Mouse (Mus musculus): ENCODE results near the gene Krtap19-4.

DNA sequence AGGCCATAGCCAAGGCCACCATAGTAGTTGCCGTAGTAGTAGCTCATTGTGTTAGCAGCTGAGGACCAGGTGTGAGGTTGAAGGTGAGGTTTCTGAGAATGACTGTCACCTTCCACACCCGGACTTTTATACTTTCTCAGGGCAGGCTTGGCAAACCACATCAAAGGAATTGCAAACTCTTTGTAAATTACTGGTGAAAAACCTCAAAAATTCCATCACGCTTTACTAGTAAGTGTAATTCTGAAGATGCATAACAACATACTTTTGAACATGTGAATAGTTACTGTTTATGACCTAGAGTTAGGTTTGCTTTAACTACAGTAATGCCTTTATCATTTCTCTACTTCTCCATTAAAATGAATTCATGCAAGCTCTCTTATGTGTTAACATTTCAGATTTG is 47.3 kb upstream of the Krtap19-4 start, which contains the start of gene Krtap19-9b:
- TF ChIP-seq POLR2A (IDR thresholded peaks at IDR 0.05; ENCODE audit: control insufficient read depth, extremely low read depth, insufficient read depth, low read length, poor library complexity) = no peak
- TF ChIP-seq CTCF (IDR thresholded peaks at IDR 0.05; ENCODE audit: borderline replicate concordance, control insufficient read depth, extremely low read depth, insufficient read depth, low read length, poor library complexity) = no peak
